Mouse (Mus musculus) kidney, postnatal 25 days (tissue): ENCODE data around the gene Adam22.

Source experiments
- DNase-seq, 2 experiments: peaks; one replicate each; pipeline ENCODE4 v3.0.0; 2021; ENCODE audit warnings: mixed read lengths in 2 of 2

Gene Adam22

DNA sequence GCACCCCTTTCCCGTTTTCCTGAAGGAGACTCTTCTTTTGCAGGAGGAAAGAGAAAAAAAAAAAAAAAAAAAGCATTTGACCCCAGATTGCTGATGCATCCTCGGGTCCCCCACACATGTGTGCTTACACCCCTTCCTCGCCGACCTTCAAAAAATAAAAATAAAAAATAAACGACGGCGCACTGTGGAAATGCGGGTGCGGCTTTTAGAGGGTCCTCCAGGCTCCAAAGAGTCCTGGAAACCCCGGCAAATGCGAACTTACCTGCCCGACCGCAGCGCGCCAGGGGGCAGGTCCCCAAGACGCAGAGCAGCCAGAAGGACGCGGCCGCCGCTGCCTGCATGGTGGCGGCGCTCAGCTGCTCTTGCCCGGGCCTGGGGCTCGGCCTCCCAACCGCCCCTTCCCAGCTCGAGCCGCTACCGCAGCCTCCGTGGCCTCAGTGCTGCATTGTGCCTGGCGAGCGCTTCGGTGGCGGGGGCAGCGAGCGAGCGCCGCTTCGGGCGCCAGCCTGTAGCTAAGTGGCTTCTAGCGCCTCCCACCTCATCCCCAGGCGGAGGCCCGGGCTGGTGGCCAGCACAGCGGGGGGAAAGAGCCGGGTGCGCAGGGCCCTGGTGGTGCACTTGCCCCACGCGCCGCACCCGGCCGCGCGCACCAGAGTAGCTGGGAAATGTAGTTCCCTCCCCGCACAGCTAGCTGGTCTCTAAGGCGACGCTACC, at the start of gene Adam22:
Adam22 (minus strand) TSS at position 547 of the 714 bp plus-strand sequence.
- DNase-seq, result peak; percentile 70 to 88

GRCm38 (mm10) chr5:8417443-8417842, 49.5 kb upstream of the Adam22 start:
- no peak for DNase-seq

GRCm38 (mm10) chr5:8416683-8417413, 48.9 kb upstream of the Adam22 start:
- no peak for DNase-seq

DNA sequence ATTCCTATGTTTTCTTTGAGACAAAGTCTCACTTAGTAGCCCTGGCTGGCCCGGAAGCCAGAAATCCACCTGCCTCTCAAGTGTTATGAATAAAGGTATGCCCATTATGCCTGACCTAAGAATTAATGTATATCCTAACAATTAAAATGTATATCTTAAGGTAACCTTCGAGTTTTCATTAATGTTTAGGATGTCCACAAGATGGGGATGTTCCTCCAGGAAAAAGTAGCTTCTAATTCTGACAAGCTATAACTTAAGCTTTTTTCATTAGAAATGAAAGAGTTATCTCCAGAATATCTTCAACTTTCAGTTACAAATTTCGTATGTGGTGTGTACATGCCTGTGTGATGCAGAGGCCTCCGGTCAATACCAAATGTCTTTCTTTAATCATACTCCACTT, 40.8 kb upstream of the Adam22 start:
- DNase-seq, result no peak

DNA sequence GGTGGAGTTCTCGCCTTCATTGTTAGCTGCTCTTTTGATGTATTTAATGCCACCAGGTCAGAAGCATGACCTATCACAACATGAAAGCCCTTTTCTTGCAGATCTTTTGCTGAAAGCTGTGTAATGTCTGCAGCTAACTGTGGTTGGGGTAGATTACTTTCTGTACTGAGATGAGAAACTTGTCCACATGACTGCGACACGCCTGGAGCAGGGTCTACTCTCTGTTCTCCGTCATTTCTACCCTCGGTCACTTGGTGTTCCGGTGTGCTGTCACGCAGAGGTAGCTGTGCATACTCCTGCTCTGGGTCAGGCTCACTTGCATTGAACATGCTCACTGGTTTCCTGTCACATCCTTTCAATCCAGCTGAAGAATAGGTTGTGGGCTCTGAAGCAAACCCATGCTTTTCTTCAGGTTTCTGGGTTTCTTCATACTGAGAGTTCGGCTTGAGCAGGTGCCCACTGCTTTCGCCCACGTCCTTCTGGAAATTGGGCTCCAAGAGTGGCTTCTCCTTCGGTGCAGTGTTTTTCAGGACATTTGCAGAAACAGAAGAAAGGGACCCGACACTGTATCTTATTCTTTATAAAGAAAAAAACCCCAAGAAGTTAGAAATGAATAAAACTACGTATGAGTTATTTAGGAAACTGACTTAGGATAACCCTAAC, 29.8 kb upstream of the Adam22 start:
- no peak for DNase-seq

DNA sequence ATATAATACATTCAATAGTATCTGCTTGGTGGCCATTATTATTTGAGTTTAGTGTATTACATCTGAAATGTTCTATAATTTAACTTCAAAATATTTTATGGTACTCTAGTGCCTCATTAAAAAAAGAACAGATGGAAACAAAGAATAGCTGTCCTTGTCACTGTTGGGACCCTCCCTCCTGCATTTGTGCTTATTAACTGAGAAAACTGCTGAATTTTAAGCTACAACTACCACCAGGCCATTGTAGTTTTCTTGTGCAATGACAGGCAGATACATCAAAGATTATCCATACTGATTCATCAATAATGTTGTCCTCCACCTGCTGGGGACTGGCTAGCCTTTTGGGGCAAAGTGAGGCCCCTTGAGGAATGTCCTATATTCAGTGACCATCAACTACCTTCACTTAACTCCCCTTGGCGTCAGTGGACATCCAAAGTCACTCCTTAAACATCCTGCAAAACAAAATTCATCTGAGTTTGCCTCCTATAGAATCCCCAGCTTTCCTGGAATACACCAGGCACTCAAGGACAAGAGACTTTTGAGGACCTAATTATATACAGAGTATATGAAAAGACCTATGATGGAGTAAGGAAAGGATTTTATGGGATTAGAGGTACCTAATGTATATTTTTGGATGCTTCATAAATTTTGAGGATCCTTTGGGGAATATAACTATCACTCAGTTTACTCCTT, 26.1 kb upstream of the Adam22 start:
- DNase-seq, result no peak

DNA sequence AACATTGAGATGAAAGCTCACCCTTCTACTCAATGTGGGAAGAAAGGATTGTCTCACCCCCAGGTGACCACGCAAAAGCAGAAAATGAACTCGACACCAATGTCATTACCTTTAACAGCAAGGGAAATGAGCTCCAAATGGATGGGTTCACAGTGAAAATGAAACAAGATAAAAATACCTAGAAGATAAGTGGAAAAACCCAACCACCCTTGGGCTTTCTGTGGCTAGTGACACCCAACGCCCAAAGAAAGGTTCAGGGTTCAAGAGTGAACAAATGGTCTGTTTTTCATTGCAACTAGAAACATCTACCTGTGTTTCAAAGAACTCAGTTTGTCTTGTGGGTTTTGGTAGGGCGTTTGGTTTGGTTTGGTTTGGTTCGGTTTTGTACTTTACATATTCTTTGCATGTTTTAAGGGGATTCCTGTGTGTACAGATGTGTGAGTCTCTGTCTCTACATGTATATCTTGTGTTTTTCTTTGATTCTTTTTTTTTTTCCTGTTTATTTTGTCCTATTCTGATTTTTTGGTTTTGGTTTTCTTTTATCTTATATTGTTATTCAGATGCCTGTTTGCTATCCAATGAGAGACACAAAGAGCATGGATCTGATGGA, 6.4 kb upstream of the Adam22 start:
- no peak for DNase-seq

DNA sequence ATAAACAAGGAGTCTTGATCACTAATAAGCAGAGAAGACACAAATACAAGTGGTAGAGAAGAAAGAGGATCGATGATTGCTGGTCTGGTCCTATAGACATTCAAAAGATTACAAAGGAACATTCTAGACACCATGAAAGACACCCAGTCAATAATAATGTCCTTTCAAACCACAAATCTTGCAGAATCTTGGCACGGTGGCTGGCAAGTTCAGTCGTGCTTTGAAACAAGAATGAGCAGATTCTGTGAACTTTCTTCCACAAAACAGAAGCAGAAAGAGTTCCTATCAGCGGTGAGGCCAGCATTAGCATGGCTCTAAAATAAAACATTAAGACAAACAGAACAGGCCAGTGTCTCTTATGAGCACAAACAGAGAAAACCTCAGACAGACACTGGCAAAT, 5.5 kb upstream of the Adam22 start:
- DNase-seq, result no peak

GRCm38 (mm10) chr5:8368781-8369180, 821 bp upstream of the Adam22 start:
- DNase-seq, result no peak

DNA sequence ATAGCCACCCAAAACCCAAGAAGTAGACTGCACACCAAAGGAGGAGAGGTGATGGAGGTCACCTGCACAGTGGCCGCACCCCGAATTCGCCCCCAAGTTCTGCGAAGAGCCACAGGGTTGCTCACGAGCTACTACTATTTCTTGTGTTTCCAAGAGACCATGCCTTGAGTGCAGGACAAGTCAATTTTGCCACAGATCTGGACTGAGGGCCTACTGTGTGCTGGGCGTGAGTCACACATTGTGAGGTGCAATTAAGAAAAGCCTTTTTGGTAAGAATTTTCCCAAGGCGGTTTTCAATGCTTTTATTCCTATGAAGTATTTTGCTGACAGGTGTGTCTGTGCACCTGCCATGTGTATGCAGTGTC, 350 bp upstream of the Adam22 start:
- DNase-seq, result no peak

DNA sequence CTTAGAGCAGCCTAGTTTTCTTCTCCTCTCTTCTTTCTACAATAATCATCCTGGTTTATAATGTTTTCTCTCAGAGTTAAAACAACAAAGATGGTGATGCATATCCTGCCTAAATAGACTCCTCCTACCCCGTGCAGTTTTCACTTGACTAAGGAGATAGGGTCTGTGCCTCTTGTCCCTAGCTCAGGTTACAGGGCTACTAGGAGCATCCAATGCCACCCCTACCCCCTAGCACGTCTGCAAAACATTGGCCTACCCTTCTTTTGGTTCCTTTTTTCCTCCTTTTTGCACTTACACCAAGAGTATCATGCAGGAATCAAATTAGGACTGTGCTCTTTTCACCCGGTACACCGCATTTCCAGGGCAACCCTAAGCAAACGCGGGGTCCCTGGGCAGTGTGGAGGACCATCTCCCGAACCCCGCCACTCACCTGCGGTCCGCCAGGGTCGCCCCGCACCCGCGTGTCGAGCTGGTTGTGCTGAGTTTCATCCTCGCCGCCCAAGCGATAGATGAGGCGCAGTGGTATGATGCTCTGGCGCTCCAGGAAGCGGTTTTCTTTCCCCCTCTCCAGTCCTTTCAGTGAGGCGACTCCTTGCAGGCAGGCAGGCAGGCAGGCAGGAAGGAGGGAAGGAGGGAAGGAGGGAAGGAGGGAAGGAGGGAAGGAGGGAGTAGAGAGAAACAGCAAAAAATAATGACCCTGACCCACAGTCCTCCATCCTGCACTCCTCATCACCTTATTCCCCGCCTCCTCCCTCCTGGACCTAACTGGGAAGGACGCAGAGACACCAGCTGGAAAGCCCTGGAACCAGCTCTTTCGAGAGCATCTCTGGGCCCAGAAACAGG, 968 bp downstream of the Adam22 start:
- DNase-seq, result no peak

- DNase-seq, result peak in 1 of 2 experiments; percentile 11
Measured at GRCm38 (mm10) chr5:8362361-8362760, 5.6 kb downstream of the Adam22 start.

- DNase-seq, result no peak
Measured at GRCm38 (mm10) chr5:8357677-8358076, 10.3 kb downstream of the Adam22 start.

- DNase-seq, result peak; percentile 20 to 53
Measured at GRCm38 (mm10) chr5:8356885-8357651, 10.9 kb downstream of the Adam22 start.

DNA sequence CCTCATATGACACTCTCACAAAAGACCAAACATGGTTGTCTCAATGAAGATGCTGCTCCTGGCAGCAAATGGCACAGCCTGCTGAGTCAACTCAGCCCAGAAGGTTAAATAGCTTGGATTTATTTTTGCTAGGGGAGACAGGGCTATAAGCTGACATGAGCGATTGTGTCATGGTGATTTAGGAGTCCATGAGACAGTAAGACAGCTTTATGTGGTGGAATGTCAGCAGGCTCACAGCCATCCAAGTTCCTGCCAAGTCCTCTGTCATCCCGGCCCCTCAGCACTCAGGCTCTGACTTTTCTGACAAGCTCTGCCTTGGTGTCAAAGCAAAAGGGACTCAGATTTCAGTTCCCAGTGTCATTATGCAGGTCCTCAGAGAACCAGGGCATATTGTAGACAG, 11.6 kb downstream of the Adam22 start:
- peak in 1 of 2 experiments; percentile 5 for DNase-seq

- DNase-seq, result no peak
Measured at GRCm38 (mm10) chr5:8349557-8349956, 18.4 kb downstream of the Adam22 start.

- DNase-seq, result no peak
Measured at GRCm38 (mm10) chr5:8346329-8346728, 21.6 kb downstream of the Adam22 start.

- no peak for DNase-seq
Measured at GRCm38 (mm10) chr5:8343296-8343695, 24.7 kb downstream of the Adam22 start.

GRCm38 (mm10) chr5:8341676-8342075, 26.3 kb downstream of the Adam22 start:
- DNase-seq, result no peak

DNA sequence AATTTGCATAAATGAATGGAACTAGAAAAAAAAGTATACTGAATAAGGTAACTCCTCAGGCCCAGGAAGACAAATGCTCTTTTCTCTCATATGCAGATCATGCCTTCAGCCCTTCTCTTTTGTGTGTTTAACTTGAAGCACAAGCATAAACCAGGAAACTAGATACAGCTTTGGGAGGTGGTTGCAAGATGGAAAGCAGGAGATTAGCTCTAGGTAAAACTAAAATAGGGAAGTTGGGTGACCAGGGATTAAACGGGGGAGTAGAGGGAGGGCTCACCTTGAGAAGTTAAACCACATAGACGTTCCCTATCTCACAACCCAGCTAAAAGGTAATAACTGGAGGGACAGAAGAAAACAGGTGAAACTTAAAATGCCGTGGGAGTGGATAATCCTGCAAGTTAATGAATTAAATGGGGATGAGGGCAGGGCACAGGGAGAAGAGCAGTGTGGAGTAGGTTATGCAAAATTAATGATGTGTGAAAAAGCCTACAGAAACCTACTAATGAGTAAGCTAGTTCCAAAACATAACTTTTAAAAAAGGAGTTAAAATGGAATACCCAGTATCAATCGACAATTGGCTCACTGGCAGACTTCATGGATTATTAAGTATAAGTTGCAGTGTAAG, 40.2 kb downstream of the Adam22 start:
- no peak for DNase-seq

- DNase-seq, result no peak
Measured at GRCm38 (mm10) chr5:8326671-8327070, 41.3 kb downstream of the Adam22 start.
